Mouse (Mus musculus) CD4-positive, CD25-positive, alpha-beta regulatory T cell, adult 2 months (primary cell): ENCODE measurements around the gene Polr2j.
"Not testable (repeated sequence)": the region's sequence is repeated elsewhere in the genome, so short reads cannot be mapped to it uniquely, and the experiment has no call there.

ENCODE experiments used
- DNase-seq: peaks from one replicate; pipeline ENCODE4 v3.0.0-alpha.2; 2012; ENCODE audit warnings: low read depth, low spot score

Gene Polr2j

GRCm38 (mm10) chr5:136108486-136108885, 7.9 kb upstream of the Polr2j start:
- no peak for DNase-seq

- DNase-seq, result no peak
Measured at GRCm38 (mm10) chr5:136109042-136109441, 7.4 kb upstream of the Polr2j start.

GRCm38 (mm10) chr5:136113546-136113945, 2.9 kb upstream of the Polr2j start:
- DNase-seq, result not testable (repeated sequence)

GRCm38 (mm10) chr5:136116784-136117112, 317 bp downstream of the Polr2j start:
- DNase-seq, result no peak

GRCm38 (mm10) chr5:136122165-136122564, 5.7 kb downstream of the Polr2j start:
- no peak for DNase-seq

- DNase-seq, result peak; percentile 98
Measured at GRCm38 (mm10) chr5:136135571-136136291, 19.3 kb downstream of the Polr2j start, which contains the start of the genes Lrwd1 and Alkbh4. TSS of gene Lrwd1 (minus strand) at chr5:136136074. TSS of gene Alkbh4 (plus strand) at chr5:136136146.

GRCm38 (mm10) chr5:136136292-136136990, 20.0 kb downstream of the Polr2j start:
- DNase-seq, result no peak

- peak; percentile 88 for DNase-seq
Measured at GRCm38 (mm10) chr5:136137658-136138274, 21.3 kb downstream of the Polr2j start.

- no peak for DNase-seq
Measured at GRCm38 (mm10) chr5:136139393-136139792, 23.0 kb downstream of the Polr2j start.

- DNase-seq, result no peak
Measured at GRCm38 (mm10) chr5:136140057-136140482, 23.6 kb downstream of the Polr2j start.

- peak; percentile 63 for DNase-seq
Measured at GRCm38 (mm10) chr5:136142746-136143145, 26.3 kb downstream of the Polr2j start.

- DNase-seq, result peak; percentile 56
Measured at GRCm38 (mm10) chr5:136143161-136143755, 26.8 kb downstream of the Polr2j start.

- DNase-seq, result no peak
Measured at GRCm38 (mm10) chr5:136144606-136145430, 28.4 kb downstream of the Polr2j start.

- peak; percentile 69 for DNase-seq
Measured at GRCm38 (mm10) chr5:136146936-136147335, 30.5 kb downstream of the Polr2j start.

GRCm38 (mm10) chr5:136147704-136148103, 31.3 kb downstream of the Polr2j start:
- no peak for DNase-seq

- DNase-seq, result peak; percentile 46
Measured at GRCm38 (mm10) chr5:136149134-136149576, 32.7 kb downstream of the Polr2j start.

GRCm38 (mm10) chr5:136152365-136152764, 35.9 kb downstream of the Polr2j start:
- no peak for DNase-seq

- peak; percentile 33 for DNase-seq
Measured at GRCm38 (mm10) chr5:136155399-136155798, 39.0 kb downstream of the Polr2j start.

GRCm38 (mm10) chr5:136160084-136160483, 43.7 kb downstream of the Polr2j start:
- DNase-seq, result not testable (repeated sequence)

- no peak for DNase-seq
Measured at GRCm38 (mm10) chr5:136163807-136164474, 47.5 kb downstream of the Polr2j start.

- no peak for DNase-seq
Measured at GRCm38 (mm10) chr5:136165246-136165645, 48.8 kb downstream of the Polr2j start.
